Mouse (Mus musculus): Measurements from ENCODE around the gene Spred3. TPM values are rescaled to one million over a fixed set of nuclear protein-coding genes. Genes with fewer than 3 reads are reported as not detected.
"Not testable (repeated sequence)": the region's sequence is repeated elsewhere in the genome, so short reads cannot be mapped to it uniquely, and the experiment has no call there.

Gene Spred3
- under 1 TPM; 0.36 to 0.49 TPM for total RNA-seq (2021)

DNA sequence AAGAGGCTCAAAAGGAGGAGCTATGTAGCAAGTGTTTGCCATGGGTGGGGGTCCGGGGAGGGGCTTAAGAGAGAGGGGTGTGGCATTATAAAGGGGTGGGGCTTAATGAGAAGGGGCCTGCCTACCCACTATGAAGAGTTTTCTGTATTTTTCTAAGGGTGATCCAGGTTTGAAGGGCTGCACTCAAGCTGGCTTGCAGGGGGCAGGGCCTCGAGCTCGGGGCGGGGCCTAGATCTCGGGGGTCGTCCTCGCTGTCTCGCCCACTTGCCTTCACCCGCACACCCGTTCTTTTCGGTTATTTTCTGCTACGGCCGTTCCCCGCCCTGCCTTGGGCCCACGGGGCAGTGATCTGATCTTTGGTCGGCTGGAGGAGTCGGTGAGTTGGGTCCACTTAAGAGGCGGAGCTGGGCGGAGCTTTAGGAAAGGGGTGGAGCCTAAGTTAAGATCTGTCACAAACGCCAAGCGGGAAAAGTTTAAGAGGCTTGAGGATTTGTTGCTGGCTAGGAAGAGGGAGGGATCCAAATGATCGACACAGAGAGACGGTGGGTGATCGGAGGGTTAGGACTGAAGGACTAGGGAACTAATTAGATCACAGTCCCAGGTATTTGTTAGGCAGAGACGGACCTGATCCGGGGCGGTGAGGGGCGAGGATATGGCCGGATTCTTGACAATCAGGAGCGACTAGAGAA lies at the start of gene Spred3, which contains the start of gene Ggn:
Spred3 (minus strand) TSS at position 346 of the 689 bp plus-strand sequence.
Ggn (plus strand) TSS at position 145 of the 689 bp plus-strand sequence.
- intact Hi-C loops (cut with DNase I), result no loop called here
- peak; percentile 64 for DNase-seq (ENCODE audit: low spot score)

DNA sequence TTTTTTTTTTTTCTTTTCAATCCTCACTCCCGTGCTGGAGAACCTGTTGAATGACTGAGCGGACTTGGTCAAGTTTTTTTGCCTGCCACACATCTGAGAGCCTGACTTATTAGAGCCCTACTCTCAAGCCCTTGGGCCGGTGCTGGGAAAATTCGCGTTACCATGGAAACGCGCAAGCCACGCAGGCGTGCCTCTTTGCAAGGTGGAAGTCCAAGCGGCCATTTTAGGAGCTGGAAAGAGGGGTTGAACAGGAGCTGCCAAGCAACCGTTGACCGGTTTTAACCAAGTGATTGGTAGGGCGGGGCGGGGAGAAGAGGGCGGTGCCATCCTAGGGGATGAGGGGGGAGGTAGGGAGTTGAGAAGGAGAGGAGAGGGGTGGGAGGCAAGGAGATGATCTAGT lies 44.6 kb upstream of the Spred3 start:
- intact Hi-C loops (cut with DNase I), result no loop called here
- DNase-seq (ENCODE audit: low spot score), result no peak

DNA sequence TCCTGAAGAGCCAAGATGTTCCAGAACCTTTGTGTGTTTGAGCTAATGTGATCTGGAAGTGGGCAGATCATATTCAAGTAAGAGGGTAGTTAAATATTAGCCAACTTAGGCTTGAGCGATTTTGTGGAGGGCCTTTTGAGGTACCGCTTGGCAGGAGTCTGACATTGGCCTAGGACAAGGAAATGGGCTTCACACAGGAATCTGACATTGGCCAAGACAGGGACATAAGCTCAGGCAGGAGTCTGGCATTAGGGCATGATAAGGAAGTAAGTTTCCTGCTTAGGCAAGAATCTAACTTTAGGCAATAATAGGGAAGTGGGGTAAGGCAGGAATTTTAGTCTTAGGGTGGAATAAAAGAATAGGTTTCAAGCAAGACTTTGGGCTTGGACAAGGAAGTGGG lies 44.0 kb upstream of the Spred3 start:
- intact Hi-C loops (cut with DNase I), result no loop called here
- no peak for DNase-seq (ENCODE audit: low spot score)

DNA sequence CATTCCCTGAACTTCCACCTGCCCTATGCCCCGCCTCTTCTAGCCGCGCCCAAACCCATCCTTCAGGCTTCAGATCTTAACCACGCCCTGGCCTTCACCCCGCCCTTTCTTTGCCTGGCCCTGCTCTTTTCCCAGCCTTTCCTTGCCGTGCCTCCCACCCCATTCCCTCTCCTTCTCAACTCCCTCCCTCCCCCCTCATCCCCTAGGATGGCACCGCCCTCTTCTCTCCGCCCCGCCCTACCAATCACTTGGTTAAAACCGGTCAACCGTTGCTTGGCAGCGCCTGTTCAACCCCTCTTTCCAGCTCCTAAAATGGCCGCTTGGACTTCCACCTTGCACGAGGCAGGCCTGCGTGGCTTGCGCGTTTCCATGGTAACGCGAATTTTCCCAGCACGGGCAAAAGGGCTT lies 43.5 kb upstream of the Spred3 start, which contains the start of gene Catsperg1:
Catsperg1 (minus strand) TSS at position 361 of the 408 bp plus-strand sequence.
- intact Hi-C loops (cut with DNase I), result no loop called here
- no peak for DNase-seq (ENCODE audit: low spot score)

DNA sequence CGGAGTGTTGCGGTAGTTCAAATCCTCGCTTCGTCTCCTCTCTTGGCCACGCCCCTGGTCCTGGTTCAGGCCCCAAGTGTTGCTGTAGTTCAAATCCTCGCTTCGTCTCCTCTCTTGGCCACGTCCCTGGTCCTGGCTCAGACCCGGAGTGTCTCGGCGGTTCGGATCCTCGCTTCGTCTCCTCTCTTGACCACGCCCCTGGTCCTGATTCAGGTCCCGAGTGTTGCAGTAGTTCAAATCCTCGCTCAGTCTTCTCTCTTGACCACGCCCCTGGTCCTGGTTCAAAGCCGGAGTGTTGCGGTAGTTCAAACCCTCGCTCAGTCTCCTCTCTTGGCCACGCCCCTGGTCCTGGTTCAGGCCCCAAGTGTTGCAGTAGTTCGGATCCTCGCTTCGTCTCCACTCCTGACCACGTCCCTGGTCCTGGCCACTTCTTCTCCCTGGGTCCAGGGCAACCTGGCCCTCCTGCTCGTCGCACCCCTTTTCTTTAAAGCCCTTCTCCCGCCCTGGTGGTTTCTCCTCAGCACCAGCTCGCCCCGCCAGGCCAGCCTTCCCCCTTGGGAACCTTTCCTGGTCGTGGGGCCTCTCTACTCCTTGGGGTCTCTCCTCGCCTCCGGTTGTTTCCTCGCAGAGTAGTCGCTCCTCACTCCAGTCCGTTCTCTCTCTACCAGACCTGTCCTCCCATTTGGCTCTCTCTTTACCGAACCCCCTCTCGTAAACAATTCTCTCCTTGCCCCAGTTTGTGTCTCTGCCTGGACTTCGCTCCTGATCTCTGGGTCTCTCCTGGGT lies 42.8 kb upstream of the Spred3 start:
- DNase-seq (ENCODE audit: low spot score), result not testable (repeated sequence)

DNA sequence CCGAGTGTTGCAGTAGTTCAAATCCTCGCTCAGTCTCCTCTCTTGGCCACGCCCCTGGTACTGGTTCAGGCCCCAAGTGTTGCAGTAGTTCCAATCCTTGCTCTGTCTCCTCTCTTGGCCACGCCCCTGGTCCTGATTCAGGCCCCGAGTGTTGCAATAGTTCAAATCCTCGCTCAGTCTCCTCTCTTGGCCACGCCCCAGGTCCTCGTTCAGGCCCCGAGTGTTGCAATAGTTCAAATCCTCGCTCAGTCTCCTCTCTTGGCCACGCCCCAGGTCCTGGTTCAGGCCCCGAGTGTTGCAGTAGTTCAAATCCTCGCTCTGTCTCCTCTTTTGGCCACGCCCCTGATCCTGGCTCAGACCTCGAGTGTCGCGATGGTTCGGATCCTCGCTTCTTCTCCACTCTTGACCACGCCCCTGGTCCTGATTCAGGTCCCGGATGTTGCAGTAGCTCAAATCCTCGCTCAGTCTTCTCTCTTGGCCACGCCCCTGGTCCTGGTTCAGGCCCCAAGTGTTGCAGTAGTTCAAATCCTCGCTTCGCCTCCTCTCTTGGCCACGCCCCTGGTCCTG lies 42.1 kb upstream of the Spred3 start:
- no peak for DNase-seq (ENCODE audit: low spot score)
- intact Hi-C loops (cut with DNase I), result no loop called here

More for the DNA sequence above, 42.8 kb upstream of the Spred3 start:
- intact Hi-C loops (cut with DNase I), result not testable (repeated sequence)

DNA sequence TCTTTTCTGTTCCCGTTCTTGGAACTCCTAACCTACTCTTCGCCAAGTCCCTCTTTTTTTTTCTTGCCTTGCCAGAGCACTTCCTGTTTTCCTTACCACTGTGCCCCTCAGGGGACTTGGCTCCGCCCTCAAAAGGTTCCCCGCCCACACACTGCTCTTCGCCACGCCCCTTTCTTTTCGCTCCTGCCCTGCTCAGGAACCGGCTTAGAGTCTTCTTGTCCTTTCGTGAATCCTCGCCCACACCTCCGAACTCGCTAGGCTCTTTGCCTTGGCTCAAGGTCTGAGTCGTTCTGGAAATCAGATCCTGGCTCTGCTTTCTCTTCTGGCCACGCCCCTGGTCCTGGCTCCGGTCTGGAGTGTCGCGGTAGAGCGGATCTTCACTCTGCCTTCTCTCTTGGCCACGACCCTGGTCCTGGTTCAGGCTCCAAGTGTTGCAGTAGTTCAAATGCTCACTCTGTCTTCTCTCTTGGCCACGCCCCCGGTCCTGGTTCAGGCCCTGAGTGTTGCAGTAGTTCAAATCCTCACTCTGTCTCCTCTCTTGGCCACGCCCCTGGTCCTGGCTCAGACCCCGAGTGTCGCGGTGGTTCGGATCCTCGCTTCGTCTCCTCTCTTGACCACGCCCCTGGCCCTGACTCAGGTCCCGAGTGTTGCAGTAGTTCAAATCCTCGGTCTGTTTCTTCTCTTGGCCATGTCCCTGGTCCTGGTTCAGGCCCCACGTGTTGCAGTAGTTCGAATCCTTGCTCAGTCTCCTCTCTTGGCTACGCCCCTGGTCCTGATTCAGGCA lies 41.4 kb upstream of the Spred3 start:
- intact Hi-C loops (cut with DNase I), result no loop called here
- peak; percentile 89 for DNase-seq (ENCODE audit: low spot score)

DNA sequence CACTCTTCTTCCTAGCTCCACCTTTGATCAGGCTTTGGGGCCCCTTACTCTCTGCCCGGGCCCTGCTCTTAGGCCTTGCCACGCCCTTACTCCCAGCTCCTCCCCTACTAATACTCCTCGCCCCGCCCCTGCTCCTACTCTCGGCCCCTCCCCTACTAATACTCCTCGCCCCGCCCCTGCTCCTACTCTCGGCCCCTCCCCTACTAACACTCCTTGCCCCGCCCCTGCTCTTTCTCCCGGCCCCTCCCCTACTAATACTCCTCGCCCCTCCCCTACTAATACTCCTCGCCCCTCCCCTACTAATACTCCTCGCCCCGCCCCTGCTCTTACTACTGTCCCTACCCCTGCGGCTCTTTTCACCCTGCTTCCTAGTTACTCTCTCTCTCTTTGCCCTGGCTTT lies 40.8 kb upstream of the Spred3 start:
- intact Hi-C loops (cut with DNase I), result not testable (repeated sequence)
- peak; percentile 16 for DNase-seq (ENCODE audit: low spot score)

DNA sequence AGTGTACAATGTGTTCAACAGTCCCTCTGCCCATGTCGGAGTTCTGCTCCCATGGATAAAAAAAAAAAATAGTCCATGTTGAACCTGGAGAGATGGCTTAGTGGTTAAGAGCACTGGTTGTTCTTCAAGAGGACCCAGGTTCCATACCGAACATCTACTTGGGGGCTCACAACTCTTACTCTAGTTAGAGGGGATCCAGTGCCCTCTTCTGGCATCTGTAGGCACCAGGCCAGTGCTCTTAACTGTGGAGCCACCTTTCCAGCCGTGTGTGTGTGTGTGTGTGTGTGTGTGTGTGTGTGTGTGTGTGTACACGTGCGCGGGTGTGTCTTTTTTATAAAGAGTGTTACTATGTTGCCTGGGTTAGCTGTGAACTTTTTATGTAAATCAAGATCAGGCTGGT lies 32.4 kb upstream of the Spred3 start:
- DNase-seq (ENCODE audit: low spot score), result no peak
- intact Hi-C loops (cut with DNase I), result no loop called here

DNA sequence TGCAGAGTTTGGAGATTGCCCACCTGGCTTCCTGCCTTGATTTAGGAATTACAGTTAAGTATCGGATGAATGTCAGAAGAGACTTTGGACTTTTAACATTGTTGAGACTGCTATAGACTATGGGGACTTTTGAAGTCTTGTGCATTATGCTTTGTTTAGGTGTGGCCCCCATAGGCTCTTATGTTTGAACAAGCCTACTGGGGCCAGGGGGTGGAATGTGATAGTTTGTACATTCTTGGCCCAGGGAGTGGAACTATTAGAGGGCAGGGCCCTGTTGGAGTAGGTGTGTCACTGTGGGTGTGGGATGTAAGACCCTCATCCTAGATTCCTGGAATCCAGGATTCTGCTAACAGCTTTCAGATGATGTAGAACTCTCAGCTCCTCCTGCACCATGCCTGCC lies 24.0 kb upstream of the Spred3 start:
- intact Hi-C loops (cut with DNase I); DNase-seq (ENCODE audit: low spot score): not testable (repeated sequence)

DNA sequence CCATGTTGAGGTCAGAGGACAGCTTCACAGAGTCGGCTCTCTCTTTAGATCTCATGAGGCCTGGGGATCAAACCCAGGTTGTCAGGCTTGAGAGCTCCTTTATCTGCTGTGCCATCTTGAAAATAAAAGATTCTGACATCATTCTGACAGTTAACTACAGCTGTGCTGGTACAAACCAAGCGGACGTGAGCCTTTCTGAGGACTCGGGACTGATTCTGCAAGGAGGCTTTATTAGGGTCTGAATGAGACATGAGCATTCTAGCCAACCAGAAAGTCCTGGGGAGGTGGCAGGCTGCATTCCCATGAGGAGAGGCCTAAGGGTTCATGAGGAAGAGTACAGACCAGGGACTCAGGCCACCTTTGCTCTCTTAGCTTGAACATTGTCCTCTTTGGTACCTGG lies 11.1 kb upstream of the Spred3 start:
- DNase-seq (ENCODE audit: low spot score), result not testable (repeated sequence)
- intact Hi-C loops (cut with DNase I), result loop anchor here (2.0 kb wide), 1 partner anchor 57 kb away; the partner anchor contains the start of gene Yif1b

DNA sequence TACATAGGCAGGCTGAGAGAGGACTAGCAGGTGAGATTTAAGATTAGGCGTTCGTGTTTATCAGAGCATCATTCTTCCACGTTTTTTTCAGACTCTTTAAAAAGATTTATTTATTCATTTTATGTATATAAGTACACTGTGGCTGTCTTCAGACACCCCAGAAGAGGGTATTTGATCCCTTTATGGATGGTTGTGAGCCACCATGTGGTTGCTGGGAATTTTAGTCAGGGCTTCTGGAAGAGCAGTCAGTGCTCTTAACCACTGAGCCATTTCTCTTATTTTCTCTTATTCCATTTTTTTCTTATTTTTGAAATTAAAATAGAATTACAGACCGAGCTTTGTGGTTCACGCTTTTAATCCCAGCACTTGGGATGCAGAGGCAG lies 10.6 kb upstream of the Spred3 start:
- no peak for DNase-seq (ENCODE audit: low spot score)
- intact Hi-C loops (cut with DNase I), result loop anchor here (1.0 to 2.0 kb wide), 2 partner anchors 25 to 58 kb away; partner anchors contain the start of genes Fam98c and Yif1b

DNA sequence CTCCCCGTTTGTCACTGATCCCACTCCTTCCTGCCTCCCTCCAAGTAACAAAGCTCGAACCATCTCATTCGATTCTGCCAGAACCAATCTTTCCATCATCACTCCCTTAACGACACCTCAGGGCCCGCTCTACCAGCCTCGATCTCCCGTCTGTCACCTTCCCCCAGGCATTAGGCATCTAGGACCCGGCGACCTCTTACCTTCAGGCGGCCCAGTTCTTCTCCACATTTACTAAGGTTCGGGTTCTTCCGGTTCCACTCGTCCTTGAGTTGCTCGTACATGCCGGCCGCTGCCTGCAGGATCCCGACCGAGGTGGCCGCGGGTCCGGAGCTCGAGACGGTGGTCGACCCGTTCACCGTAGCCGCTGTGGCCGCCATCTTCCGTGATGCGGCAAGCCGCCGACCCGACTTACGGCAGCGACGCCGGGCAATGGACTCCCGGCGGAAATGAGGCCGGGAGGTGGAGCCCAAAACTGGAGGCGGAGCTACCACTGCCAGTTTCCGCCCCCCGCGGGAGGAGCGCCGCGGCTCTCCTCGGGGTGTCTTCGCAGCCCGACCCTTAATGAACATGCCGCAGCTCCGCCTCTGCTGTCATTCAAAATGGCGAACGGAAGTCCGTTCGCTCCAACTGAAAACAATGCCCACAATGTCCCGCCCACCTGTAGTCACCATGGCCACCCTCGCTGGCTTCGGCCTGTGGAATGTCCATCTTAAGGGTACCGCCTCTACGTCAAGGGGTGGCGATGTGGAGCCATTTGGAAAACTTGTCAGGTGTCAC lies 10.1 kb upstream of the Spred3 start, which contains the start of gene Psmd8:
Psmd8 (minus strand) TSS at position 625 of the 777 bp plus-strand sequence.
- DNase-seq (ENCODE audit: low spot score), result peak; percentile 96
- intact Hi-C loops (cut with DNase I), result loop anchor here (1.0 to 2.0 kb wide), 2 partner anchors 24 to 59 kb away; partner anchors contain the start of genes Fam98c and Yif1b

DNA sequence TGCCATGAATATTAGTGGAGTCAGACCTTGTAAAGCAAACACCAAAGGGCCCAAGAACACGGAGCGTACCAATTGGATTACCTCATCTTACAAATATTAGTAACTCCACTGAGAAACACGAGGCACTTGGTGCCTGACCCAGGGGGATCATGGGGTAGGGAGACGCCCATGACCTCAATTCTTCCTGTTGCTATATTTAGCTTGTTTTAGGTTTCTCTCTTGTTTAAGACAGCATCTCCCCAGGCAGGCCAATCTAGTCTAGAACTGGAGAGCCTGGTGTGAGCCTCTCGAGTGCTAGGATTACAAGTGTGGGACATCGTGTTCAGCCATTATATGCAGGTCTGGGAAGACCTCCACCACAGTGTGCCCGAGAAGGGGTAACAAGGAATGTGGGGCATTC lies 9.1 kb upstream of the Spred3 start:
- intact Hi-C loops (cut with DNase I), result loop anchor here (2.0 kb wide), 1 partner anchor 117 kb away; no protein-coding TSS in a partner anchor
- DNase-seq (ENCODE audit: low spot score), result no peak

DNA sequence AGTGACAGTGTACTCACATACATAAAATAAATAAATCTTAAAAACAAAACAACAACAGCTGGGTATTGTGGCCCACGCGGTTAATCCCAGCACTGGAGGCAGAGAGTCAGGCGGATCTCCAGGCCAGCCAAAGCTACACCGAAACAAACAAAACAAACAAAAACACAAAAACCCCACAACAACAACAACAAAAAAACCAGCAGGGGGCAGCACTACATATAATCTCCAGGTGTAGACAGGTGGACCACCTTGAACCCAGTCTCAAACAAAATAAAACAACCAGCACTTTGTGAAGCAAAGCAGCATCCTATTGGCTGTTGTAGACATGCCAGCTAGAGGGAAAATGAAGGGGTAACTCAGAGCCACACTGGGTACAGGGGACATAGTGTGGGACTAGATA lies 7.9 kb upstream of the Spred3 start:
- intact Hi-C loops (cut with DNase I), result loop anchor here (2.0 kb wide), 1 partner anchor 119 kb away; no protein-coding TSS in a partner anchor
- DNase-seq (ENCODE audit: low spot score), result no peak

DNA sequence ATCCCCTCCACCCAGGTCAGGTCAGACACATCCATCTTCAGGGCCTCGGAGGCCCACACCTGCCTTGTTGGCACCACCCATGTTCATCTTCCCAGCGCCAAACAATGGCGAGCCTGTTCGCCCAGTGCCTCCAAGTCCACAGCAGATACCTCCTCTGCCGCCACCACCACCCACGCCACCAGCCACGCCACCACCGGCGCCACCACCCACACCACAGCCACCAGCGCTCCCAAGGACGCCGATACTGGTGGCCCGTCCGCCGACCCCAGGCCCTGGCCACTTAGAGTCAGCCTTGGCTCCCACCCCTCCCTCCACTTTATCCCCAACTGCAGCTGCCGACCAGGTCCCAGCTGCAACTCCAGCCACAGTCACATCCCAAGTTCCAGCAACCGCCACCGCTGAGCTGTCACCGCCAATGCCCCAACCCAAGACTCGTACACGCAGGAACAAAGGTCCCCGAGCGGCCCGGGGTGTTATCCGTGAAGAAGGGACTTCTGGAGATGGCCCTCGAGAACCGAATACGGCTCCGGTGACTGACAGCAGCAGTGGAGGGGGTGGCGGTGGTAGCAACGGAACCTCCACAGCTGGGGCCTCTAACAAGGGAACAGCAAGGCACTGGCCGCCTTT lies 2.3 kb upstream of the Spred3 start:
- DNase-seq (ENCODE audit: low spot score), result no peak
- intact Hi-C loops (cut with DNase I), result no loop called here

DNA sequence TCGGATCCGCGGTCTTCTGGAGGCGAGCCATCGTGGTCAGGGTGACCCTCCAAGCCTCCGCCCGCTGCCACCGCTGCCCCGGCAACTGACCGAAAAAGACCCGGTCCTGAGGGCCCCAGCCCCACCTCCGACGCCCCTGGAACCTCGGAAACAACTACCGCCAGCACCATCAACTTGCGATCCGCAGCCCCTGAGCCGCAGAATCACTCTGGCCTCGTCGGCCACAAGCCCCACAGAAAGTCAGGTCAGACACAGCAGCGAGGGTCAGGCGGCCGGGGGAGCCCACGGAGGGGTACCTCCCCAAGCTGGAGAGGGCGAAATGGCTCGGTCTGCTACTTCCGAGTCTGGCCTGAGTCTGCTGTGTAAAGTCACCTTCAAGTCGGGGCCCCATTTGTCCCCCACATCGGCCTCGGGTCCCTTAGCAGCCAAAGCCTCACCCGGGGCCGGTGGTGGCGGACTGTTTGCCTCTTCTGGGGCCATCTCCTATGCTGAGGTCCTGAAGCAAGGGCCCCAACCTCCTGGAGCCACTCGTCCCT lies 1.4 kb upstream of the Spred3 start:
- intact Hi-C loops (cut with DNase I), result no loop called here
- no peak for DNase-seq (ENCODE audit: low spot score)

Data from heart, postnatal 25 days (tissue).